Mouse (Mus musculus) urinary bladder, postnatal 4 days (tissue): ENCODE results near the gene Ankfn1.

Source experiments
- DNase-seq, 2 experiments: peaks; one replicate each; pipeline ENCODE4 v3.0.0; 2021 to 2022; ENCODE audit warnings: low spot score in 2 of 2

Gene Ankfn1

DNA sequence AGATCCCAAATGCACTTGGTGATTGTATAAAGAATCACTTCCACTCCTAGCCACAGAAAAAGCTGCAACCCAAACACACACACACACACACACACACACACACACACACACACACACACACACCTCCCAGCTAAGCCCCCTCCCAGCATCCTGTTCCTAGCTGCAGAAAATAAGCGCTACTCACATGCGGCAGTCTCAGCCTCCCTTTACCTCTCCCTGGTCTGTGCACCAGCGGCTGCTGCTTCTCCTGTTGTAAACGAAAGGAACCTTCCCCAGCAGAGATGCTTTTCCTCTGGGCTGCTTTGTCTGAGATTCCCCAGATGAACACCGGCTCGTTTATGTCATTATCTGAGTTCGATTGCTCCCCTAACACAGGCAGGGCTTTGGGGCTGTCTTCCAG lies at the start of gene Ankfn1:
Gene Ankfn1 (minus strand): TSS at position 223 of the 400 bp plus-strand sequence.
- no peak for DNase-seq

DNA sequence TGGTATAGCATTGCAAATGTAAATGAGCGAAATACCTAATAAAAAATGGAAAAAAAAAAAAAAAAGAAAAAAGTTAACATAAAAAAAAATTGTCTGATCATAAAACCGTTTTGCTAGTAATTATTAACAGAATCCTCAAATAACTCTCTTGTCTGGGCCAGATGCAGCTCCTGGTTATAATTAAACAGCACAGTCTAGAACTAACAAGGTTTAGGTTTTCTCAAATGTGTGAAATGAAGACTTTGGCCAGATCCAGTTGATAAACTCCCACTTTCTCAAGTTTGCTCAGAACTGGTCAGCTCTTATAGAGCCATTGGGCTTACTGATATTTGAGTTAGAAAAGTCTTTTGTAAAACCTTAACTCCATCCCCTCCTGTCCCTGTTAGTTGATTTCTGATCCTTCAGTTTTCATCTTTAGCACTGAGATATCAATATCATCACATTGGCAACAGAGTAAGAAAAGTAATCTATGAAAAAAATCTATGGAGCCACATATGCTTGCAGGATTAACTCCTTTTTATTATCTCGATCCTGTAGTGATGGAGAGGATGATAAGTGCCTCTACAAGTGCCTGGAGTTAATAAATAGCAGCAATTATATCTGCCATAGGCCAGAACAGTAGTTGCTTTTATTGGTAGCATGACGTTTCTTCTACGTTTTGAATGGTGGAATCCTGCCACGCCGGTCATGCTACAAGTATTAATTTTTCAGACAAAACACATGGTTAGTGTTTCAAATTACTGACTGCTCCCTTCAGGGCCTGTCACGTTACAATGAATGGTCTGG lies 46.4 kb upstream of the Ankfn1 start:
- no peak for DNase-seq

GRCm38 (mm10) chr11:89818594-89818993 lies 41.1 kb upstream of the Ankfn1 start:
- no peak for DNase-seq

DNA sequence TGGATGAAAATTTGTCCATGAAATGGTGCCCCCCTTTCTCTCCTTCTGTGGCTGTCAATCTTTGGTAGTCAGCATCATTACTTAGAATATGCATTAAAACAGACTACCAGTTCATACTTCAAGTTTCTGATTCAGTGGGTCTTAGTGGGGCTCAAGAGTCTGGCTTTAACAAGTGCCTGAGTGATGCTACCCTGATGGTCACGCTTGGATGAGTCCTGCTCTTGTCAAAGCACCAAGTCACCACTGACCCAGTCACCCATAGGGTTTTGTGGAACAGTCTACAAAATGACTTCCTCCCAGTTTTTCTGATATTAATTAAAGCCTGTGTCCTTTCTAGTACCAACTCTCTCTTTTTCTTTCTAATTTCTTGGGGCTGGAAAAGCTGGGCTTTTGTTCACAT lies 34.0 kb upstream of the Ankfn1 start:
- DNase-seq: no peak

DNA sequence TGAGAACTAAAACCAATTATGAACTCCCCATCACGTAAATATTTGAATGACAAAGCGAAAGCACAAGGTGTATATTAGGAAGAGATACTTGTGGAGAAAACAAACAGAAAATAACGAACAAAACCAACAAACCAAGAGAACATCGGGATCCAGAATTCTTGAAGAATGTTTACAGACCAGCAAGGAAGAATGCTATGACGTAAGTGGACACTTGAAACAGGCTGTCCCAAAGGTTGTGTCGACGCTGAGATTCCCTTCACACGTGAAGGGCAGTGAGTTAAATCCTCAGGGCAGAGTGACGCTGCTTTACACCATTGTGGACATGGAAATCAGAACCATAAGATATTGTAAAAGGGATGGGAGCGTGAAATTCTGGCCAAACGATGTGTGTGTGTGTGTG lies 30.5 kb upstream of the Ankfn1 start:
- no peak for DNase-seq

- no peak for DNase-seq
Measured at GRCm38 (mm10) chr11:89804822-89805221, 27.4 kb upstream of the Ankfn1 start.

GRCm38 (mm10) chr11:89803974-89804373 lies 26.5 kb upstream of the Ankfn1 start:
- DNase-seq: no peak

GRCm38 (mm10) chr11:89792709-89793108 lies 15.3 kb upstream of the Ankfn1 start:
- no peak for DNase-seq

- no peak for DNase-seq
Measured at GRCm38 (mm10) chr11:89776070-89776469, 1.4 kb downstream of the Ankfn1 start.

GRCm38 (mm10) chr11:89774913-89775312 lies 2.5 kb downstream of the Ankfn1 start:
- no peak for DNase-seq

DNA sequence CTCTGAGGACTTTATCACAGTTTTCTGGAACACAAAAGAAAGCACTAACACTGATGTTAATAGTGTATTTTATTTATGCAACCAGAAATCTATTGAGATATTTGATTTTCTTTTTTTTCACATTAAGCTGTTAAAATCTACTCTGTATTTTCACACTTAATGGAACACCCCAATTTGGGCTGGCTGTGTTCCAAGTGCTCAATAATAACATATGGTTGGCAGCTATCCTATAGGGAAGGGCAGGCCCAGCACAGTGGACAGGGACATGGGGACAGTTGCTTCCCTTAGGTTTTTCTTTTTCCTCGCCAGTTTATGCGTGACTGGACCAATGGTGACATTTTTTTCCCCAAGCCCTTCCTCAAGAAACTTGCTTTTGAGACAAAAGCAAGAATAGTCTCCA lies 4.5 kb downstream of the Ankfn1 start:
- no peak for DNase-seq

DNA sequence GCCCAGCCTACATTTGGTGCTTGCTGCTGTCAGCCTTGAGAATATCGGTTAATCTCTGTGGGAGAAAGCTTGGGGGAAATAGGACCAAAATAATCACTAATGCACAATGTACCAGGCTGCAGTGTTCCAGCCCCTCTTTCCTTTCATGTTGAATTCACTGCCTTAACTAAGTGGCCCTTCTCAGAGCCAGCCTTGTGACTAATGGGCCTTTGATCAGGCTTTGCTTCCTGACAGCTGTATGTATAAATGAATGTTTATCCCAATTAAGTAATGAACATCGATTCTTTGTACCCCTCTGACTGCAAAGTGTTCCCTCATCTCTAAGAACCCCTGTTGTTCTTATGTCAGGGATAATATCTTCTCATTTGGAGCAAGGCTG lies 11.7 kb downstream of the Ankfn1 start:
- DNase-seq: no peak

DNA sequence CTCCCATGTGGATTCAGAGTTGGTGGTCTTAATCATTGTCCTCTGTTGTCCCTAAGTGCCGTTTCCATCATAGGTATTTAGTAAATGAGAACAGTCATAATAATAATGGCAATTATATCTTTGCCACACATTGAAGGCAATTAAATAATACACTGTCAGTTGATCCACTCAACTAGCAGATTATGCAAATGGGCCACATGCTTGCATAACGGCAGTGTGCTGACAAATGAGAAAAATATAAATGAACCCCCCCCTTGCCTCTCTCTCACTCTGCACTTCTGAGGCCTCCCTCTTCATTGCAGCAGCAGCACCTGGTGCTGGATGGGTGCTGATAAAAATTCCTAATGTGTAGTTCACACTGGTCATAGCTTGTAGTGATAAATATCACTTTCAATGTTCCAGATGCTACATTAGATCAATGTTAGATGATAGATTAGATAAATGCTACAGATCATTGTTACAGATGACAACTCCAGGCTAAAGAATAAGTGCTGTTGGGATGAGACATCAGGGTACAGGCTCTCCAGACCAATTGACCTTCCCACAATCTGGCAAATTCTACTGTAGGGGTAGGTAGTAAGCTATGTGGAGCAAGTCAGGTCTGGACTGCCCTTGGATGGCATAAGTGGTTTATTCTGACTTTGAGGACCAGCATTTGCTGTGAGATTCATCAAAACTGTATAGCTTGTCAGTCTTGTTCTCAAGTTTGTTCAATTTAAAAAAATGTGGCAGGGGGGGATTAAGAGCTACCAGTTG lies 12.3 kb downstream of the Ankfn1 start:
- DNase-seq: no peak

DNA sequence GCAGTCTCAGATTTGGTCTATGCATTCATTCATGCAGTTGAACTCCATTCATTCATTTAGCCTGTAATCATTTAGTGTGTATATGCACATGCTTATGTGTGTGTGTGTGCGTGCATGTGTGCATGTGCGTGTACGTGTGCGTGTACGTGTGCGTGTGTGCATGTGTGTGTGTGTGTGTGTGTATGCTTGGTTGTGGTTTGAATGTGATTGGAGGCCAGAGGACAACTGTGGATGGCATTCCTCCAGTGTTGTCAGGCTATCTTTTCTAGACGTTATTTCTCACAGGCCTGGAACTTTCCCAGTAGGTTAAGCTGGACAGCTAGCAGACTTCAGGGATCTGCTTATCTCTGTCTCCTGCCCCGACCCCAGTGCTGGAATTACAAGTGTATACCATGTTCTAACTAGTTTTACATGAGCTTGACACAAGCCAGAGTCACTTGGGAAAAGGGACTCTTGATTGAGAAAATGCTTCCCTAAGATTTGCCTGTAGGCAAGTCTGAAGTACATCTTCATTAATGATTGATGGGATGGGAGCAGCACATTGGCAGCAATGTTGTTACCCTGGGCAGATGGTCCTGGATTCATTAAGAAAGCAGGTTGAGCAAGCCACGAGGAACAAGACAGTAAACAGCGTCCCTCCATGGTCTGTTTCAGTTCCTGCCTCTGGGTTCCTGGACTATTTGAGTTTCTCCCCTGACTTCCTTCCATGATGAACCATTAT lies 43.3 kb downstream of the Ankfn1 start:
- DNase-seq: no peak

GRCm38 (mm10) chr11:89733526-89733925 lies 43.9 kb downstream of the Ankfn1 start:
- DNase-seq: peak in 1 of 2 experiments; percentile 21

DNA sequence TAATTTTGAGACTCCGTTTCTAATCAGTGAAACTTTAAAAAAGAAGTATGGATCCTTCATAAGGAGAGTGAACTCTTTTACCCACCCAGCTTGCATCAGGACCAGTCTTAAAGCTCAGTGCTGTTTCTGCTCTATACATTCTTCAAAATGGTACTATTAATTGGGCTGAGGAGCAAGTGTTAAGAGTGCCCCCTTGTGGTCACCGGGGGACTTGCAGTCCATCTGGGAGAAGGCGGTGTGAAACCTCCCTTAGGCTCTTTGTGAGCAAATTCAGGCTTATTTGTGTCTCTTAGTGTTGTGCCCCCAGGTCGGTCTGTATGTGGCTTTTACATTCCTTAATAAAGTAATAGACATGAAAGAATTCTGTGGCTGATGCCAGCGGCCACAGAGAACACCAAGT lies 56.6 kb downstream of the Ankfn1 start:
- peak; percentile 54 to 76 for DNase-seq

GRCm38 (mm10) chr11:89718491-89718982 lies 58.9 kb downstream of the Ankfn1 start:
- no peak for DNase-seq

DNA sequence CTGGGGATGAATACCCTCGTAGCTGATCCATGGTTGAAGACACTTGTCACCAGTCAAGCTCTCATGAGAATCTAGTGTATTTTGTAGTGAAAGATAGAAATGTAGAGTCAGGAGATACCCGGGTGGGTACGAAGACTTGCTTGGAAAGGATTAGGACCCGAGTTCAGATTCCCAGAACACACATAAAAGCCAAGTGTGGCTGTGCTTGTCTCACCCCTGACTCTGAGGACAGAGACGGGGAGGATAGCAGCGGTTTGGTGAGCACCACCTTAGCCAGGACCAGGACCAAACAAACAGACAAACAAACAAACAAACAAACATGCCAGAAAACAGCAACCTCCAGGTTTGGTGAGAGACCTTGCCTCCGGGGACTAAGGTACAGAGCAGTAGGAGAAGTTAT lies 61.1 kb downstream of the Ankfn1 start:
- no peak for DNase-seq

DNA sequence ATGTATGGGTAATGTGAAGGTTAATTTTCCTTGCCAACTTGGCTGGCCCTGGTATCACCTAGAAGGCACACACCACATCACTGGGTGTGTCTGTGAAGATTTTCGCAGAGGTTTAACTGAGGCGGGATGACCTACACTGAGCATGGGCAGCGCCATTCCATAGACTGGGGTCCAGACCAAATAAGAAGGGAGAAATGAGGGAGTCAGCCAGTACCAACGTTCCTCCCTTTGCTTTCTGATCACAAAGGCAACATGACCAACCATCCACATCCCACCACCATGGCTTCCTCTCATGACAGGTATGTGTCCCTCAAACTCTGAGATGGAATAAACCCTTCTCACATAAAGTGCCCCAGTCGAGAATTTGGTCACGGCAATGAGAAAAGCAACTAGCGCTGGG lies 68.9 kb downstream of the Ankfn1 start:
- DNase-seq: no peak

DNA sequence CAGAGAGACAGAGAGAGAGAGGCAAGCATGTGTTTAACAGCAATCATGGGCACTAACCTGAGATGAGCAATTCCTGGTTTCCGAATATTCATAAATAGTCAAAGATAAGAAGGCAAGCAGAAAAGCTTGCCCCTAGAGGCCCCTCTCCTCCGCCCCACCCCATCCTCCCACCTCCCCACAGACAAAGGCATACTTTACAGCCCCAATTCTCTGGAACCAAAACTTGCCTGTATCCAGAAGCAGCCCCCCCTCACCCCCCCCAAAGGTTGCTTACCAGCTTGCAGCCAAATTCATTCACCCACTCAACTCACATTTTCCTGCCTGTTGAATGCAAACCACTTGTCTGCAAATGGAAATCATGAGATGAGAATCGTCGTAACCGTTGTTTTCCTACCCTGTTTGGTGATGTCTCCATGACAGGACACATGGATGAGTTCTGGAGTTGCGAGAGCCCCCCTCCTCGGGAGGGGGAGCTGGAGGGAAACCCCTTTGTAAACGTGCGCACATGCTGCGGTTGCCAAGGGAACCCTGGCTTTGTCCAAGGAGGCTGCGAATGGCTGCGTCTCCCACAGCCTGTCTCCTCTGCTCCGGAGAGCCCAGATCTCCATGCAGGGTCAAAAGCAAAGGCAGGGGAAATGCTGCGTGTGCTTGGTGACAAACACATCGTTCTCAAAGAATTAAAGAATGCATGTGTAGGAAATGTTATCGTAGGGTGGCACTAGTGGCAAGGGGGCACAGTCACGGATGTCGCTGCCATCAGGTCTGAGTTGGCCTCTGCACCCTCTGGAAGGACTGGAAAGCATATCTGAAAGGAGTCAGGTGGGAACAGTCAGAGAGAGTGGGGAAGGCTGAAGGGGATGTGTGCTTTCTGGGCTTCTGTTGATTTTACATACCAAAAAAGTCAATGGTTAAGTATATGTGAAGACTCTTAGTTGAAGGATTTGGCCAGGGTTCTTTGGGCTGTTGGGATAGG lies 80.7 kb downstream of the Ankfn1 start:
- no peak for DNase-seq

DNA sequence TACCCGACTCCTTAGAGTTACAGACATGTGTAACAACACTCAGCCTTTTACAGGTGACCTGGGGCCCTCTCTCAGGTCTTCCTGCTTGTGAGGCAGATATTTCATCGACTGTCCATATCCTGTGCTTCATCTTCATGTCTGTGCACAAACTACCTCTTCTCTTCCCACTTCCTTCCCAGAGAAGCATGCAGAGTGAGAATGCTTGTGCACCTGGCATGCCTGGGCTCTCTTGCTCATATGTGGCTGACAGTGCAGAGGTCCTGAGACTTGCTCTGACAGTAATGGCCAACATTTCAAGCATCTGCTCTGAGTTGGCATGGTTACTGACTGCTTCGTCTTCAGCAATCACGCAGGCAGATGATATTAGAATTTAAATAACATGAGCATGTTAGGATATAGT lies 83.8 kb downstream of the Ankfn1 start:
- no peak for DNase-seq
